Mouse (Mus musculus) myocyte (in vitro differentiated cells): Measurements from ENCODE around the gene BC048671. TPM values are rescaled to one million over a fixed set of nuclear protein-coding genes. Genes with fewer than 3 reads are reported as not detected.

Source experiments
- H3K27me3 ChIP-seq: one replicate; pipeline ENCODE4 v1.6.1; 2011; ENCODE audit not compliant: control insufficient read depth, insufficient read depth, insufficient read length
- H3K36me3 ChIP-seq: one replicate; pipeline ENCODE4 v1.6.1; 2011; ENCODE audit not compliant: control insufficient read depth, insufficient read depth
- H3K4me2 ChIP-seq: one replicate; pipeline ENCODE4 v1.6.1; 2011; ENCODE audit warnings: low read depth, control low read depth
- H3K4me3 ChIP-seq: one replicate; pipeline ENCODE4 v1.5.1; 2011; ENCODE audit warnings: mild to moderate bottlenecking, control low read depth, moderate library complexity
- H3K79me2 ChIP-seq: one replicate; pipeline ENCODE4 v1.6.1; 2011; ENCODE audit not compliant: control insufficient read depth, insufficient read depth
- H3ac ChIP-seq: one replicate; pipeline ENCODE4 v1.6.1; 2011; ENCODE audit not compliant: control insufficient read depth, insufficient read length
- CEBPB ChIP-seq: IDR thresholded peaks from 2 replicates; pipeline ENCODE4 v1.6.1; 2011; ENCODE audit warnings: mild to moderate bottlenecking, moderate library complexity; ENCODE audit not compliant: poor library complexity, insufficient read depth, severe bottlenecking
- E2F4 ChIP-seq: IDR thresholded peaks from one replicate; pipeline ENCODE4 v1.6.1; 2011; ENCODE audit warnings: mild to moderate bottlenecking, control low read depth, moderate library complexity; ENCODE audit not compliant: insufficient read depth
- MAX ChIP-seq: IDR thresholded peaks from one replicate; pipeline ENCODE4 v1.6.1; 2011; ENCODE audit warnings: low read depth, mild to moderate bottlenecking, control low read depth
- MYOD1 ChIP-seq, 3 experiments: IDR thresholded peaks; one replicate each; pipeline ENCODE4 v1.6.1; 2011; ENCODE audit warnings: control low read depth in 2 of 3, low read depth in 2 of 3, mild to moderate bottlenecking in 2 of 3, moderate library complexity in 1 of 3; ENCODE audit not compliant: insufficient read length in 2 of 3, control insufficient read depth in 1 of 3
- MYOG ChIP-seq, 3 experiments: IDR thresholded peaks; one replicate each; pipeline ENCODE4 v1.6.1; 2011; ENCODE audit warnings: control low read depth in 2 of 3, low read depth in 2 of 3, mild to moderate bottlenecking in 2 of 3; ENCODE audit not compliant: insufficient read length in 2 of 3, control insufficient read depth in 1 of 3, insufficient read depth in 1 of 3
- POLR2A ChIP-seq: IDR thresholded peaks from one replicate; pipeline ENCODE4 v1.6.1; 2011; ENCODE audit warnings: low read depth, mild to moderate bottlenecking, control low read depth, moderate library complexity; ENCODE audit not compliant: insufficient read length
- POLR2AphosphoS2 ChIP-seq: IDR thresholded peaks from one replicate; pipeline ENCODE4 v1.6.1; 2011; ENCODE audit warnings: low read depth, control low read depth; ENCODE audit not compliant: insufficient read length
- REST ChIP-seq: IDR thresholded peaks from one replicate; pipeline ENCODE4 v1.6.1; 2011; ENCODE audit warnings: mild to moderate bottlenecking, control low read depth, moderate library complexity; ENCODE audit not compliant: insufficient read depth, insufficient read length
- SRF ChIP-seq: IDR thresholded peaks from one replicate; pipeline ENCODE4 v1.6.1; 2011; ENCODE audit warnings: low read depth; ENCODE audit not compliant: control insufficient read depth, insufficient read length
- TCF12 ChIP-seq: IDR thresholded peaks from one replicate; pipeline ENCODE4 v1.6.1; 2011; ENCODE audit warnings: mild to moderate bottlenecking, control low read depth; ENCODE audit not compliant: poor library complexity, insufficient read depth, severe bottlenecking
- TCF3 ChIP-seq: IDR thresholded peaks from one replicate; pipeline ENCODE4 v1.6.1; 2011; ENCODE audit warnings: low read depth, control low read depth; ENCODE audit not compliant: insufficient read length
- USF1 ChIP-seq: IDR thresholded peaks from one replicate; pipeline ENCODE4 v1.6.1; 2011; ENCODE audit warnings: low read depth, mild to moderate bottlenecking, control low read depth, moderate library complexity
- polyA plus RNA-seq: library from polyadenylated mRNA; unstranded; fragments of >200 nt; fragmentation: generic; extraction: Trizol; gene quantifications from one replicate; pipeline ENCODE4 v1.2.1, GENCODE M21; 2012; ENCODE audit warnings: missing spikeins

Gene BC048671
- polyA plus RNA-seq, 1 experiment, result not detected

DNA sequence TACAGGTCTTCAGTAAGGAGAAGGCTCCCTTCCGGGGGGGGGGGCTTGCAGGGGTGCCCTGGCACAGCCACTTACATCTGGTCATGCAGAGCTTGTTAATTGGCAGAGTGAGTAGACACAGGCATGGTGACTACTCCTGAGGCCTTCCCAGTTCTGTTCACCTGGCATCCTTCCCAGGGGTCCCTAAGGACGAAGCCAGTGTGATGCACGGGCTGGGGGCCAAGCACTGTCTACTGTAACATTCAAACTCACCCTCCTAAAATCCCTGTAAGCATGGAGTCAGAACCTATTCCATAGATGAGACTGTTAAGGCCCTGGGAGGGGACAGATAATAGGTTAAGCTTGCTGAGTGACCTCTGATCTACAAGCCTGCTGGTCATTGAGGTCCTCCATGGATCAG lies 23.0 kb downstream of the BC048671 start:
- TF ChIP-seq E2F4 (no peak), CEBPB (no peak), POLR2AphosphoS2 (no peak), TCF12 (no peak), MAX (no peak), REST (no peak), POLR2A (no peak), MYOD1 (IDR thresholded peaks at IDR 0.05; ENCODE audit: control insufficient read depth in 1 of 3, insufficient read length in 2 of 3, low read depth in 2 of 3) (no peak), MYOG (IDR thresholded peaks at IDR 0.05; ENCODE audit: control insufficient read depth in 1 of 3, insufficient read depth in 1 of 3, insufficient read length in 2 of 3, low read depth in 2 of 3) (no peak), TCF3 (no peak), USF1 (no peak), SRF (no peak)
- Histone ChIP-seq H3K27me3 (no peaks in the 10 kb centered on the region), H3K4me3 (no peak overlapping the region), H3K4me2 (no peak overlapping the region), H3ac (no peak overlapping the region), H3K36me3 (no peaks in the 10 kb centered on the region), H3K79me2 (no peaks in the 10 kb centered on the region)

GRCm38 (mm10) chr6:90324463-90324862 lies 23.4 kb downstream of the BC048671 start:
- Histone ChIP-seq H3K27me3 (no peaks in the 10 kb centered on the region), H3K79me2 (no peaks in the 10 kb centered on the region), H3K4me3 (no peak overlapping the region), H3K4me2 (no peak overlapping the region), H3ac (no peak overlapping the region), H3K36me3 (no peaks in the 10 kb centered on the region)
- TF ChIP-seq REST, result no peak
- TF ChIP-seq SRF, result no peak
- no peak for TF ChIP-seq MAX
- TF ChIP-seq TCF3, result no peak

- no peak within 1 kb of the TSS for H3K4me3 ChIP-seq
Observed at GRCm38 (mm10) chr6:90324991-90325390, 24.0 kb downstream of the BC048671 start, which contains the start of gene Chst13. Gene Chst13, minus strand, starts transcription at chr6:90325185.

DNA sequence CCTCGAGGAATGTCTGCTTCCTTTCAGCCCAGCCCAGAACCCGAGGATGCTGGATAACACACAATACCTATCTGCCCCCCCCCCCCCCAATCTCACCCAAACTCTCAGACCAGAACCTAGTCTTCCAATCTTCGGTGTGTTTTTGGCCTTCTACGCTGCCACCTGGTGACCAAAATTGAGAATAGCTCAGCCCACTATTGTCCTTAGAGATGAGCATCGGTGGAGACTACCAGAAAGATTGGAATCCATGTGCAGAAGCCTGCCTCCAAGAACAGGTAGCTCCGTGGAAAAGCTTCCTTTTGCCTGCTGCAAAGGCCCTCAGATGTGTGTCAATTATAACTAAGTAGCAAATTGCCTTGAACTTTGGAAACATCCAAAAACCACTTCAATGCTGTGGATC lies 26.7 kb downstream of the BC048671 start:
- H3K79me2 ChIP-seq, result no peaks in the 10 kb centered on the region
- no peak overlapping the region for H3ac ChIP-seq
- no peaks in the 10 kb centered on the region for H3K27me3 ChIP-seq
- no peak overlapping the region for H3K4me2 ChIP-seq
- TF ChIP-seq MYOD1 (IDR thresholded peaks at IDR 0.05; ENCODE audit: control insufficient read depth in 1 of 3, insufficient read length in 2 of 3, low read depth in 2 of 3), result no peak
- TF ChIP-seq MYOG (IDR thresholded peaks at IDR 0.05; ENCODE audit: control insufficient read depth in 1 of 3, insufficient read depth in 1 of 3, insufficient read length in 2 of 3, low read depth in 2 of 3), result no peak
- no peak for TF ChIP-seq POLR2AphosphoS2
- TF ChIP-seq E2F4, result no peak
- no peak for TF ChIP-seq SRF
- no peak for TF ChIP-seq TCF12
- TF ChIP-seq USF1, result no peak
- no peak for TF ChIP-seq MAX
- TF ChIP-seq POLR2A, result no peak
- no peak for TF ChIP-seq CEBPB
- TF ChIP-seq TCF3, result no peak
- TF ChIP-seq REST, result no peak
- H3K36me3 ChIP-seq, result no peaks in the 10 kb centered on the region
- no peak overlapping the region for H3K4me3 ChIP-seq

More at GRCm38 (mm10) chr6:90324991-90325390, 24.0 kb downstream of the BC048671 start, which contains the start of gene Chst13:
- no peaks in the 10 kb centered on the region for H3K27me3 ChIP-seq
- TF ChIP-seq REST (no peak), POLR2AphosphoS2 (no peak), MAX (no peak), TCF3 (no peak), MYOG (IDR thresholded peaks at IDR 0.05; ENCODE audit: control insufficient read depth in 1 of 3, insufficient read depth in 1 of 3, insufficient read length in 2 of 3, low read depth in 2 of 3) (no peak), E2F4 (no peak), MYOD1 (IDR thresholded peaks at IDR 0.05; ENCODE audit: control insufficient read depth in 1 of 3, insufficient read length in 2 of 3, low read depth in 2 of 3) (no peak), SRF (no peak), POLR2A (no peak), USF1 (no peak), CEBPB (no peak), TCF12 (no peak)
- H3K79me2 ChIP-seq, result no peaks in the 10 kb centered on the region
- H3ac ChIP-seq, result no peak within 1 kb of the TSS
- H3K4me2 ChIP-seq, result no peak within 1 kb of the TSS
- H3K36me3 ChIP-seq, result no peaks in the 10 kb centered on the region

DNA sequence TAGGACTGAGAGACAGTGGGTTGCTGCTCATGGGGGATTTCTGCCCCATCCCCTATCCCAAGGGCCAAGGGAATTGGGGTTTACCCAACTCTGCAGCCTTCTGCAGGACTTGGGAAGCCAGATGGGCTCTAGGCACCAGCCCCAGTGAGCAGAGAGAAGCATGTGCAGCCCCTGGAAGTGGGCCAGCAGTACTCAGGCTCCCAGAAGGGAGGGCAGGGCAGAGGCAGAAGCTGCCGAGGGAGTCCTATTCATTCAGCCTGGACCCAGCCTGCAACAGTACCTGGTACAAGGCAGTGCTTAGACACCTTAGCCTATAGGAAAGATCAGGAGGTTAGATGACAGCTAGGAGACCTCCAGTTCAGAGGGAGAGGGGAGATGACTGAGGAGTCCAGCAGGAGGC lies 28.9 kb downstream of the BC048671 start:
- no peaks in the 10 kb centered on the region for H3K79me2 ChIP-seq
- H3K36me3 ChIP-seq, result no peaks in the 10 kb centered on the region
- no peaks in the 10 kb centered on the region for H3K27me3 ChIP-seq
- no peak overlapping the region for H3K4me2 ChIP-seq
- TF ChIP-seq TCF12 (no peak), MAX (no peak), CEBPB (no peak), SRF (no peak), TCF3 (no peak), REST (no peak), USF1 (no peak), POLR2AphosphoS2 (no peak), E2F4 (no peak), MYOG (IDR thresholded peaks at IDR 0.05; ENCODE audit: control insufficient read depth in 1 of 3, insufficient read depth in 1 of 3, insufficient read length in 2 of 3, low read depth in 2 of 3) (no peak), MYOD1 (IDR thresholded peaks at IDR 0.05; ENCODE audit: control insufficient read depth in 1 of 3, insufficient read length in 2 of 3, low read depth in 2 of 3) (no peak), POLR2A (no peak)
- no peak overlapping the region for H3ac ChIP-seq
- H3K4me3 ChIP-seq, result no peak overlapping the region
